Mouse (Mus musculus) stomach, embryonic 14.5 days (tissue): ENCODE results near the gene Map3k12. TPM values are rescaled to one million over a fixed set of nuclear protein-coding genes. Genes with fewer than 3 reads are reported as not detected.

Experiments
- ATAC-seq: fragments of 200-750 bp; cut with Nextera tagmentation; 2 replicates; pipeline ENCODE4 v1.8.0; 2017; ENCODE audit warnings: low read depth, moderate TSS enrichment; ENCODE audit not compliant: insufficient number of reproducible peaks, insufficient read depth, low FRiP score
- H3K27ac ChIP-seq: fragments of 300-500 bp; sonication (generic); 2 replicates; pipeline ENCODE4 v1.5.1; 2014; ENCODE audit warnings: mild to moderate bottlenecking, low read length, moderate library complexity, mixed read lengths
- H3K27me3 ChIP-seq: fragments of 300-500 bp; sonication (generic); 2 replicates; pipeline ENCODE4 v1.6.1; 2014; ENCODE audit warnings: low read length, control low read depth, mixed read lengths; ENCODE audit not compliant: control insufficient read depth, insufficient read depth
- H3K36me3 ChIP-seq: fragments of 300-500 bp; sonication (generic); 2 replicates; pipeline ENCODE4 v1.6.1; 2014; ENCODE audit warnings: mild to moderate bottlenecking, control low read depth, low read length, moderate library complexity, mixed read lengths; ENCODE audit not compliant: control insufficient read depth, insufficient read depth
- H3K4me1 ChIP-seq: fragments of 300-500 bp; sonication (generic); 2 replicates; pipeline ENCODE4 v1.6.1; 2014; ENCODE audit warnings: low read length, control low read depth, mixed read lengths; ENCODE audit not compliant: control insufficient read depth, insufficient read depth
- H3K4me2 ChIP-seq: fragments of 300-500 bp; sonication (generic); replicated peaks from 2 replicates; pipeline ENCODE4 v1.6.1; 2014; ENCODE audit warnings: low read depth, low read length, control low read depth
- H3K4me3 ChIP-seq: fragments of 300-500 bp; sonication (generic); 2 replicates; pipeline ENCODE4 v1.5.1; 2014; ENCODE audit warnings: low read depth, low read length, control low read depth
- H3K9ac ChIP-seq: fragments of 300-500 bp; sonication (generic); replicated peaks from 2 replicates; pipeline ENCODE4 v1.6.1; 2014; ENCODE audit warnings: low read depth, mild to moderate bottlenecking, control low read depth, low read length, moderate library complexity, mixed read lengths
- H3K9me3 ChIP-seq: fragments of 300-500 bp; sonication (generic); 2 replicates; pipeline ENCODE4 v1.6.1; 2016; ENCODE audit warnings: low read depth, low read length, control low read depth; ENCODE audit not compliant: control insufficient read depth
- WGBS: fragments of 180-500 bp; shearing (Covaris S2); extraction: QIAGEN DNeasy Blood & Tissue Kit; methylation state at CpG from one replicate; pipeline ENCODE4 v1.1.7; 2014; 5-methylcytosine and 5-hydroxymethylcytosine counted together
- polyA plus RNA-seq: library from polyadenylated mRNA; unstranded; fragments of >200 nt; fragmentation: Nextera tagmentation; extraction: Ambion mirVana; gene quantifications from 2 replicates; pipeline ENCODE4 v1.2.1, GENCODE M21; 2014

Map3k12 gene
- polyA plus RNA-seq, 1 experiment from 2014 or later: 18.6 TPM

GRCm38 (mm10) chr15:102498322-102498721 lies 18.5 kb downstream of the Map3k12 start:
- WGBS: 83% methylated on average over 3 of the region's 3 CpGs
- Histone ChIP-seq H3K4me2 (no peak overlapping the region), H3K4me3 (no peak overlapping the region), H3K9me3 (no peaks in the 10 kb centered on the region), H3K27ac (no peak overlapping the region), H3K4me1 (no peaks in the 10 kb centered on the region), H3K27me3 (no peaks in the 10 kb centered on the region), H3K36me3 (peaks cover 90% of the 10 kb centered on the region), H3K9ac (no peak overlapping the region)
- ATAC-seq: no peak

GRCm38 (mm10) chr15:102487664-102488063 lies 29.2 kb downstream of the Map3k12 start:
- no peak overlapping the region for H3K4me3 ChIP-seq
- no peak overlapping the region for H3K27ac ChIP-seq
- no peaks in the 10 kb centered on the region for H3K4me1 ChIP-seq
- 63% methylated on average over 1 of the region's 1 CpGs for whole genome bisulfite sequencing
- H3K36me3 ChIP-seq: peaks cover 88% of the 10 kb centered on the region
- no peak overlapping the region for H3K9ac ChIP-seq
- no peaks in the 10 kb centered on the region for H3K27me3 ChIP-seq
- no peaks in the 10 kb centered on the region for H3K9me3 ChIP-seq
- no peak for ATAC-seq
- no peak overlapping the region for H3K4me2 ChIP-seq

- Histone ChIP-seq H3K4me2 (no peak overlapping the region), H3K27me3 (no peaks in the 10 kb centered on the region), H3K9me3 (no peaks in the 10 kb centered on the region), H3K36me3 (peaks cover 86% of the 10 kb centered on the region), H3K4me3 (no peak overlapping the region), H3K9ac (no peak overlapping the region), H3K4me1 (no peaks in the 10 kb centered on the region), H3K27ac (no peak overlapping the region)
- 89% methylated on average over 12 of the region's 12 CpGs for WGBS
- ATAC-seq: no peak
Observed at GRCm38 (mm10) chr15:102485853-102486252, 31.0 kb downstream of the Map3k12 start.

GRCm38 (mm10) chr15:102483136-102483535 lies 33.7 kb downstream of the Map3k12 start:
- H3K4me3 ChIP-seq: no peak overlapping the region
- no peak overlapping the region for H3K4me2 ChIP-seq
- no peak overlapping the region for H3K27ac ChIP-seq
- WGBS: 78% methylated on average over 3 of the region's 3 CpGs
- no peaks in the 10 kb centered on the region for H3K27me3 ChIP-seq
- H3K9ac ChIP-seq: no peak overlapping the region
- H3K36me3 ChIP-seq: peaks cover 82% of the 10 kb centered on the region
- ATAC-seq: no peak
- no peaks in the 10 kb centered on the region for H3K9me3 ChIP-seq
- no peaks in the 10 kb centered on the region for H3K4me1 ChIP-seq

- Histone ChIP-seq H3K36me3 (peaks cover 58% of the 10 kb centered on the region), H3K4me2 (no peak overlapping the region), H3K9ac (no peak overlapping the region), H3K4me3 (no peak overlapping the region), H3K4me1 (peaks cover 8% of the 10 kb centered on the region; the same call in 1 of the 2 replicates), H3K27ac (no peak overlapping the region), H3K9me3 (no peaks in the 10 kb centered on the region), H3K27me3 (no peaks in the 10 kb centered on the region)
- ATAC-seq: no peak
- WGBS: 82% methylated on average over 2 of the region's 2 CpGs
Observed at GRCm38 (mm10) chr15:102474520-102474919, 42.3 kb downstream of the Map3k12 start.

- Histone ChIP-seq H3K4me2 (no peak overlapping the region), H3K27ac (no peak overlapping the region), H3K9ac (no peak overlapping the region), H3K27me3 (no peaks in the 10 kb centered on the region), H3K4me3 (no peak overlapping the region), H3K9me3 (no peaks in the 10 kb centered on the region), H3K36me3 (peaks cover 47% of the 10 kb centered on the region), H3K4me1 (peaks cover 8% of the 10 kb centered on the region; the same call in 1 of the 2 replicates)
- 75% methylated on average over 2 of the region's 2 CpGs for WGBS
- no peak for ATAC-seq
Observed at GRCm38 (mm10) chr15:102473246-102473645, 43.6 kb downstream of the Map3k12 start.

- Histone ChIP-seq H3K9me3 (no peaks in the 10 kb centered on the region), H3K4me2 (peak overlapping the region; percentile 77), H3K36me3 (peaks cover 33% of the 10 kb centered on the region), H3K4me1 (peaks cover 8% of the 10 kb centered on the region; the same call in 1 of the 2 replicates), H3K27me3 (no peaks in the 10 kb centered on the region), H3K4me3 (peak overlapping the region; percentile 70), H3K27ac (no peak overlapping the region), H3K9ac (0 out of 2 replicates have a peak overlapping the region, but pooled peaks have one; percentile 81)
- ATAC-seq: no peak
Observed at GRCm38 (mm10) chr15:102471727-102472126, 45.1 kb downstream of the Map3k12 start.

- H3K36me3 ChIP-seq: peaks cover 28% of the 10 kb centered on the region
- H3K4me3 ChIP-seq: peak overlapping the region; percentile 70
- no peaks in the 10 kb centered on the region for H3K27me3 ChIP-seq
- H3K4me1 ChIP-seq: peaks cover 8% of the 10 kb centered on the region; the same call in 1 of the 2 replicates
- H3K9me3 ChIP-seq: no peaks in the 10 kb centered on the region
- H3K27ac ChIP-seq: peak overlapping the region; percentile 98; the same call in 1 of the 2 replicates
- H3K4me2 ChIP-seq: peak overlapping the region; percentile 77
- ATAC-seq: no peak
- under 1% methylated on average over 10 of the region's 10 CpGs for WGBS
- peak overlapping the region; percentile 81 for H3K9ac ChIP-seq
Observed at GRCm38 (mm10) chr15:102471295-102471645, 45.6 kb downstream of the Map3k12 start.

GRCm38 (mm10) chr15:102470605-102471294 lies 46.1 kb downstream of the Map3k12 start:
- Histone ChIP-seq H3K27me3 (no peaks in the 10 kb centered on the region), H3K27ac (peak overlapping the region; percentile 98), H3K36me3 (peaks cover 24% of the 10 kb centered on the region), H3K4me1 (peaks cover 8% of the 10 kb centered on the region; the same call in 1 of the 2 replicates), H3K9me3 (no peaks in the 10 kb centered on the region), H3K4me2 (peak overlapping the region; percentile 77), H3K4me3 (peak overlapping the region; percentile 70), H3K9ac (peak overlapping the region; percentile 81)
- peak; percentile 57 for ATAC-seq
- 2% methylated on average over 39 of the region's 67 CpGs for WGBS
